Mouse (Mus musculus): ENCODE results near the gene Sh3tc1.

The Sh3tc1 gene

DNA sequence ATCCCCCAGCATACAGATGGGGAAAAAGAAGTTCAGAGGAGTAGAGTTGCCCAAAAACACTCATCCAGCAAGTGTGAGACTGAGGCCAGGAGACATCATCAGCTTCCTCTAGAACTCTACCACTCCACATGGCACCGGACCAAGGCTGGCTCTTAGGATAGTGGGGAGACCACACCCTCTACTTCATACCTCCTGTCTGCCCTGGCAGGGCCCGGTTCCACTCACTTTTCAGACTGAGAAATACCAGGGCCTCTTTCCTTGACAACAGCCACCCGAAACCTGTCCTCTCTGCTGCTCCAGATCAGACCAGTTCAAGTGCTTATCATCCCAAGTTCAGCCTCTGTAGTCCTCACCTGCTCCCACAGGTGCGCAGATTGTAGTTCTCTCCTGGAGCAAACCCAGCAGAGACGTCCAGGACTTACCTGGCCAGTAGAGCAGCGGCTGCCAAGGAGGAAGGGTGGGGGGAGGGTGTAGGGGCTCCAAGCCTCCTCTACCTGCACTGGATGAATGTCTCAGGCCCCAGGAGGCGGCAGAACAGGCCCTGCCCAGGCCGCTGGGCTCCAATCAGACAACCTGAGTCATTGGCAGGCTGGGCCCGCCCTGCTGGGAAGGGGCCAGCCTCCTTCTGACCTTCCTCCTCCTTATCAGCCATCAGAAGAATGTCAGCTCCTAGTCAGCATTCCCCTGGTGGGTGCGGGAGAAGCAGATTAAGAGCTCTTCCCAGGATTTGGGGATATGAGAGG, at the start of gene Sh3tc1:
Gene Sh3tc1 (minus strand): TSS at position 452 of the 743 bp plus-strand sequence.
- peak in 1 of 2 experiments; percentile 59 for DNase-seq (ENCODE audit: low spot score in 2 of 2)

DNA sequence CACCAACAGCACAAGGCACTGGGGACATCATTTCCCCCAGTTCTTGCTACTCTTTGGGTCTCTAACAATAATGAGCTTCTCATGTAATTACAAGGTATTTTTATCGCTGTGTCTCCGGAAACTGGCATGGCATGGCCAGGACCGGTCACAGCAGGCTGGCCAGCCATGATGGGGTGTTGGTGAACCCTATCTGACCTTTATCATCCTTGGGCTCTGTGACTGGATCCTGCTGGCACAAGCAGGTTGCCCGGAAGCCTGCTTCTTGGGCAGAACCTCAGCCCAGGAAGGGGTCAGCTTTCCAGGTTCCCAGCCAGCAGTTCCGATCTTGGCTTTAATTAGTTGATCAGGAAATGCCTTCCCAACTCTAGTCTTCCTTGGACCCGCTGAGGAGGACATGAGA, 48.9 kb upstream of the Sh3tc1 start:
- no peak for DNase-seq (ENCODE audit: low spot score in 2 of 2)

DNA sequence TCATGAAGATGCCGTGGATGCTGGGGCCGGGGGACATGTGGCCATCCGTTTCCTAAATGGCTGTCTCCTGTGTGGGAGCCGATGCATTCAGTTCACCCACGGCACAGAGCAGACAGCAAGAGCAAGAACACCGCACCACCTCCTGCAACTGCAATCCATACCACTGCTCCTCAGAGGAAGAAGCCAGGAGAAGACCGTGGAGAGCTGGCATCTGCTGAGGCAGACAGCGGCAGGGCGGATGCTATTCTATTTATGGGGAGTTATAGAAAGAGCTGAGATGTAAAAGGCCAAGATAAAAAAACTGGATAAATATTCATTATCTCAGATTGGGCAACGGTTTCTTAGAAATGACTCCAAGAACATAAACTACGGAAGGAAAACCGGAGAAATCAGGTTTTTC, 48.1 kb upstream of the Sh3tc1 start:
- DNase-seq (ENCODE audit: low spot score in 2 of 2) = no peak

DNA sequence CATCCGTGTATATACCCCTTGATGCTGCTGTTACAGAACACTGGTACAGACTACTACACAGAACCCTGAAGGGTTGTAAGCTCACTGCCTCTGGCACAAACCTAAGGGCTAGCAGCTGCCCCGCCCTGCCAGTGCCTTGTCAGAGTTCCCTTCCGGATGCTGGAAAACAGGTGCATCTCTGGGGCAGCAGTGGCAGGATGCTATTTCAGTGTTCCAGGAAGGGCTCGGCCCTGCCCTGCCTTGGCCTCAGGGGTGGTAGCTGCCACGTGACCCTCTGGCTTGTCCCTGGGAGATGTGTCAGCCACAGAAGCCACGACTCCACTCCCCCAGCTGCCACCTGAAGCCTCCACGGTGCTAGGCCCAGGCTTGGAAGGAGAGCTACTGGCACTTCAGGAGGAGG, 46.1 kb upstream of the Sh3tc1 start:
- no peak for DNase-seq (ENCODE audit: low spot score in 2 of 2)

DNA sequence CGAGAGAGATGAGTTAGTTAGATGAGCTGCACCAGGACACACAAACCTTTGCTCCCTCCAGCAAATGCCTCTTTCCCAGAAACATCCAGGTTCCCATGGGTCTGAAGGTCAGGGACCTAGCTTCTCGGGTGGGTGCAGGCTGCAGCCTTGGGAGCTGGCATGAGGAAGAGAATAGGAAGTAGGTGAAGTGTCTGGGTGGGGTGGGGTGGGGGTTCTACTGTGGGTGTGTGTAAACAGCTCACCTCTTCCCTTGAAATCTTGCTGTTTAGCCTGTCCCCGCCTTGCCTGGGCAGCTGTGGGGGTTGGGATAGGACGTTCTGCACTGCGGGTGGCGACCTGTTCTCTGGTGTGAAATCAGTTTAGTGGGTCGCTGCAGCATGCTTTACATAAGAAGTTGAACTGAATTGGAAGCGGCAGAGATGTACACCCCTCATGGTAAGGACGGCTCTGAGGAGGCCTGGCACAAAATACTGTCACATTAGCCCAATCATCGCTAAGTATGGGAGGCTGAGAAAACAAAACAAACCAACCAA, 42.9 kb upstream of the Sh3tc1 start:
- DNase-seq (ENCODE audit: low spot score in 2 of 2) = no peak

DNA sequence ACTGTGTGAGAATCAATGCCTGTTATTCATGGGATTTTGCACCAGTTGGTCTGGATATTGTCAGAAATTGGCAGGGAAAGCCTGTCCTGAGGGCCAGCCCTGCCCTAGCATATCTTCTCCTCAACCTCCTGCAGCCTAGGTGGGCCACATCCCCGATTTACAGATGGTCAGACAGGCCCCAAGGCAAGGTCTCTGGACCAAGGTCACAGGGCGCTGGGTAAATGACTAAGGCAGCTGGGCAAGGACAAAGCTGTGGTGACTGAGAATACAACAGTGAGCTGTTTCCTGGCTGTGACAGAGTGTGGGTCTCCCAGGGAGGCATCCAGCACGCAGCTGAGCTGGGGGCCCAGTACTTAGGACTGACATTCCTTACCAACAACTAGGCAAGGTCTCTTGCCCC, 41.3 kb upstream of the Sh3tc1 start:
- DNase-seq (ENCODE audit: low spot score in 2 of 2) = no peak

DNA sequence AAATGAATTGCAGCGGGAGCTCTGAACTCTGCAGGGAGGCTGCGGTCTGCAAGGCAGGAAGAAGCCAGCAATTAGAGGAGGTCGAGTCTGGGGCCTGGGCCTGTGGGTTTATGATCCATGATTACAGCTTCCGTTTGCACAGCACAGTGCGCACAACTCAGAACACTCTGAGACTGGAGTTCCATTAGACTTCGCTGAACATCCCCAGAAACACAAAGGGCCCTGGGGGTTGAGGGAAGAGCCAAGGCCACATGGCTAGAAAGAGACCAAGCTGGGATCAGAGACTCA, 34.3 kb upstream of the Sh3tc1 start:
- no peak for DNase-seq (ENCODE audit: low spot score in 2 of 2)

DNA sequence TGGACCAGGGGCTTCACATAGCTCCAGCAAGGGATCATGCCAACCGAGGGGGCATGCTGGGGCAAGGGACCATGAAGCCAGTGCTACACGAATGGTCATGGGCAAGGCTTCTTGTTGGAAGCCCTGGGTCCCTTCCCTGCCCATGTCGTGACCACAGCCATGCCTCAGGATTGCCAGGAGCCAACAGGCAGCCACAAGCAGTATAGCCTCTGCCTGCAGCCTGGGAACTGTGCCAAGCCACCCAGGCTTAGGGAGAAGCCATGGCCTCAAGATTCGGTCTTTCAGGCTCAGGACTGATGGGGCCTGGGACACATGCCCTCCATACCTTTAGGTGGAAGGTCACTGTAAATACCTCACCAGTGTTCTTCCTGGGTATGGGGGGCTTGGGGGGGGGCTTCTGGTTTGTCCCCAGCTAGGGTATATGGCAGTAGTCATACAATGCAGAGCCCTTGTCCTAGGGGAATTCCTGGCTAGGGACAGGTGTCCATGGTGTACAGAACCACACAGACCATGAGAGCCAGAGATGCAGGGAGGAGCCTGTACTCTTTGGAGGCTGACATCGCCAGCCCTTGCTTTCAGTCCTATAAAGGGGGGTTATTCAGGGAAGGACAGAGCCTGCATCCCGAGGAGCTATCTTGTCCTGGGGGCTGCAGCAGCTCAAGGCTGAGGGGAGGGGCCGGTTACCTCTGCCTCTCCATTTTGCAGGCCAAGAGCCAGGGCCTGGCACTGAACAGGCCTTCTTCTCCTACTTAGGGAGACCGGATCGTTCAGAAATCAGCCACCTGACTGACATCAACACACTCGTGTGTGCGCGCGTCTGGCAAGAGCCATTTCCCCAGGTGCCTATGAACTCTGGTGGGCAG, 33.7 kb upstream of the Sh3tc1 start:
- no peak for DNase-seq (ENCODE audit: low spot score in 2 of 2)

DNA sequence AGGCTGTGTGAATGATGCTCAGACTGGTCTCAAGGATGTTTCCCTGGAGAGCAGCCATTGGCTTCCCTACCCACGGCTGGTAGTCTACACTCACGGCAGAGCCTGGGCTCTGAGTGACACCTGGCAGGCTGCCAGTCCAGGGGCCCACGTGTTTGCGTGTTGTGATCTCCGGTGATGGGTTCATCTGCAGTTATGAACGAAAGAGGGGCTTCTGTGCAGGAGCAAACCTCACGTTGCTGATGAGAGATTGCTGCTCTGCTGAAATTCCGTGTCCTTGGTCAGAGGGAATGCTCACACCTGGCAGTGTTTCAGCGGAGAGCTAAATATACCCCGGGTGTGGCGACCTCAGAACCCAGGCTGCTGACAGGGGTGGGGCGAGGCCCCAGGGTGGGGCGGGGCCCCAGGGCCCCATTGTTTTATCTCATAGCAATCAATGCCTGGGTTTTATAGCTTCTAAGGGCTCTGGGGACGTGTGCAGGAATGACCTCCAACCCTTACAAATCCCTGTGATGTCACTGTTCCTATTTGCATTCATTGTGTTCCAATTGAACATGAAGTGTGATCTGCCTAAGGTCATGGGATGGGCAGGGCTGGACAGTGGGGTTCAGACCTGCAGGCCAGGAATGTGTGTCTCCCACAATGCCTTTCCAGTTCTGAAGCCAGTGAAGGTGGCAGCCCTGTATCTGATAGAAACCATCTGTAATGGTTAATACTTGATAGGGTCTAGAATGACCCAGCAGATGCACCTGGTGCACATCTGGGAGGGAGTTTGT, 31.3 kb upstream of the Sh3tc1 start:
- DNase-seq (ENCODE audit: low spot score in 2 of 2) = no peak

DNA sequence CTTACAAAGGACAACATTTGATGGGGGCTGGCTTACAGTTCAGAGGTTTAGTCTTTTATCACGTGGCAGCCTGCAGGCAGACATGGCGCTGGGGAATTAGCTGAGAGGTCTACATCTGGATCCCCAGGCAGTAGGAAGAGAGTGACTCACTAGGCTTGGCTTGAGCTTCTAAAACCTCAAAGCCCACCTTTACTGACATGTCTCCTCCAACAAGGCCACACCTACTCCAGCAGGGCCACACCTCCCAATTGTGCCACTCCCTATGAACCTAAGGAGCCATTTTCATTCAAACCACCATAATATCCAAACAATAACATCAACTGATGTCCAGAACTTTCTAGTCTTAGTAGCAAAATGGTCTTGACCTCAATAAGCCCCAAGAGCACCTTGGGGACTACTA, 30.5 kb upstream of the Sh3tc1 start:
- no peak for DNase-seq (ENCODE audit: low spot score in 2 of 2)

DNA sequence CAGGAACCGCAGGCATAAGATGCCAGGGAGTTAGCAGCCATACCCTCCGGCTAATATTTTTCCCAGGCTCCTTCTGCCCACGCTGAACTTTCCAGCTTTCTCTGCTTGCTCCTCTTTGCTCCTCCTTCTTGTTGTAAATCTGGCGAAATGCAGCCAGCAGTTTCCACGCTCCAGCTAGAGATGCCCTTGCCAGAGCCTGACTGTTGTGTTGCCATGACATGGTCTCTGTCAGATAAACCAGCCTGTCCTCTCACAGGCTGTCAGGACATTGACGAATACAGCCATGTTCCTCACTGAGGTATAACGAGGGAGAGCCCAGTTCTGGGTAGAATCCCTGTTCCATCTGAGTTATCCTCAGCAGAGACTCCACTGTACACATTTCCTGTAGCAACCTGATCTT, 29.2 kb upstream of the Sh3tc1 start:
- DNase-seq (ENCODE audit: low spot score in 2 of 2) = no peak

DNA sequence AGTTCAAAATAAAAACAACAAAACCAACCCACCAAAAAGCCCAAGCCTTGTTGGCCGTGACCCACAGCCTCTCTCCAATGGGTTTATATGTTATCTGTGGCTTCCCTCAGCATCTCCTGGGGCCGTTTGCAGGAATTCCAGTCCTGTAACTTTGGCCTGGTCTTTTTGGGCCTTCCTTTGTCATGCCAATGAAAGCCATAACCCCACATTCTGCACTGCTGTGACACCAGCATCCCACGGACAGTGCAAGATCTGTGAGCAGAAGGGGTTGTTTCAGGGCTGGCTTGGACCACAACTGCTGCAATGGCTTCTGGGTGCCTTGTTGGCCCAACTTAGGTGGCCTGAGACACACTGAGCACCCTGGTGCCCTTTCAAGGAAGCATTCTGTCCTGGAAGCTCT, 28.7 kb upstream of the Sh3tc1 start:
- DNase-seq (ENCODE audit: low spot score in 2 of 2) = no peak

DNA sequence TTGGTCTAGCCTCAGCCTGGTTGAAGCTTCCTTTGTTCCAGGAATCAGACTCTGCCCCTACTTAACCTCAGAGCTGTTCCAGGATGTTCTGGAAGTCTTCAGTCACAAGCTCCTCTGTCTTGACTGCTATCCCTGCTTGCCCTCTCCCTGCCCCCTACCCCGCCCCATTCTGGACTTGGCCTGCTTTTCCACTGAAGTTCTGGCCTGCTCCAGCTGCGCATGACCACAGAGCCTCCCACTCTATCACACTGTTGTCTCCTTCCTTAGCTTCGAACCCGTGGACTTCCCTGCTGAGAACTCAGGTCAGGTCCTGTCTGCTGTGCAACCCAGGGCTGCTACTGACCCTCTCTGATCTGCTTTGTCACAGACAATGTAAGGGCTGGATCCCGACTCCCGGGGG, 26.1 kb upstream of the Sh3tc1 start:
- no peak for DNase-seq (ENCODE audit: low spot score in 2 of 2)

DNA sequence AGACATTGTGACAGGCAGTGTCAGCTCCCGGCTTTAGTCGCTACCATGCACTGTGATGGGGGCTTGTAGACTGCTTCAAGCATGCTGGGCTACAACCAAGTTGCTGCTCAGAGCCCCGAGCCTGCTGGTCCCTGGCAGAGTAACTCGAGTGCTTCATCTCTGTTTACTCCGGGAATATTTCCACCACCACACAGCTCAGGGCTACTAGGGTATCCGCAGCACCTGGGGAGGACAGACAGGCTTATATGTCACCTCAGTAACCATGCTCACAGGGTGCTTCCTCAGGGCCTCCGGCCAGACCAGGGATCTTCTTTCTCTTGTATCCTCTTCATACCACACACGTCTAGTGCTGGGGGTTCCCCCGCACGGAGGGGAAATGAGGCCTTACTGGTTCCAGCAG, 23.1 kb upstream of the Sh3tc1 start:
- DNase-seq (ENCODE audit: low spot score in 2 of 2) = no peak

DNA sequence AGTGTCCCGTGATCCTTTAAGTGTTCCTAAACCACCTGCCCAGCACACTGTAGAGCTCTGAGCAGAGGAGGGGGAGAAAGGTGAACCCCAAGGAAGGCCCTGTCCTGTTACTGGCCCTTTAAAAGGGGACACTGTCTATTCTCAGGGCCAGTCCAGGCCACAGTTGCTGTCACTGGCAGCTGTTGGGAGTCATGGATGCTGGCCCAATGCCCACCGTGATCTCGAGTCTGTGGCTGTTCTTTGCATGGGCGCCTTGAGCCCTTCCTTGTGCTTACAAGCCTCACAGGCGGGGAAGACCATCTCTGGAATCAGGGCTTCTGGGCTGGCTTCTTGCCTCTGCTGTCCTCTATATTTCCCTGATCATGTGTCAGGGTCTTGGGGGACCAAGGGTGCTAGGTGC, 22.6 kb upstream of the Sh3tc1 start:
- no peak for DNase-seq (ENCODE audit: low spot score in 2 of 2)

DNA sequence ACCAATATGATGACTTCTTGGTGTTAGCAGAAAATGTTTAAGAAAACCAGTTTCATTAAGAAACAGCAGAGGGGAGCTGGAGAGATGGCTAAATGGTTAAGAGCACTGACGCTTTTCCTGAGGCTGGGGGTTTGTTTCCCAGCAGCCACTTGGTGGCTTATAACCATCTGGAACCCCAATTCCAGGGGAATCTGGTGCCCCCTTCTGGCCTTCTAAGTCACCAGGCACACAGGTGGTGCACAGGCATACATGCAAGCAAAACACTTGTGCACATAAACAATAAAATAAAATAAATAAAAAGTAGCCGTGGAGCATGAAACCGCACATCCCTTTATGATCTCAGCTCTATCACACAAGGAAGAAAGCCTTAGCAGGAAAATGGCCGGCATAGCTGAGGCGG, 21.5 kb upstream of the Sh3tc1 start:
- no peak for DNase-seq (ENCODE audit: low spot score in 2 of 2)

DNA sequence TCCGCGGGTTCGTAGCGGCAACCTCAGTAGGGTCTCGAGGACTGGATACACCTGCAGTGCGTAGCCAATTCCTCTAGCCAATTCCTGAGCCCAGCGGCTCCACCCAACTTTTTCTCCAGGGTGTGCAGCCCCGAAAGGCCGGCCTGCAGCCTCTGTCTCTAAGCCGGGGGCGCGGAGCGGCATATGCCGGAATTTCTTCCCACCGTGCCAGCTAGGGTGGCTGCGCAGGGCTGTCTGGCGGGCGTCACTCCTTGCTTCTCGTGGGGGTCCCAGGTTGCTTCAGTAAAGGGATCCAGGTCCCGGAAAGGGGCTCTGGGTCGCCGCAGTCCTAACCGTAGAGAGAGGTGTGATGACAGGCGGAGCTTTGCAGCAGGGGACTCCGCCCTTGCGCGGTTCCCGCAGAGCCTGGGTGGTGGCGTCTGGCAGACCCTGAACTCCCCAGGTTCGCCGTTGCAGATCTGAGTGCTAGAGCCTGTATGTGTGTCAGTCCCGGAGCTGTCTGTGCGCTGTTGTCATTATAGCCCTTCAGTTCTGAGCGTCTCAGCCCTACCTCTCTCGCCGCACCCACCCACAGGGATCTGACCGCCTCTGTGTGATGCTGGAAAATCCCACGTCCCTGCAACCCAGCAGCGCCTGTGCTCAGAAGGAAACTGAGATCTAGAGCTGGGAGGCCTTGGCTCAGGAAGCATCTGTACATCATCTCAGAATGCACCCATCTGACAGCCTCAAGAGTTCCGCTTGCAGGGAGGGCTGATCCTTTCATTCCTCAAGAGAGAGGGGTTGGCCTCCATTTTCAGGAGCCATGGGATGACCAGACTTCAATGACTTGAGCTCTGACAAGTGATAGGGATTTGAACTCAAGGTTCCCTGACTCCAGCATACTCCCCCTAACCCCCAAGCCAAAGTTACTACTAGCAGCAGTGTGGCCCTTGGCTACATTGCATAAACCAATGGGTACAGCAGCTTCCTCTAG, 18.6 kb upstream of the Sh3tc1 start:
- no peak for DNase-seq (ENCODE audit: low spot score in 2 of 2)

DNA sequence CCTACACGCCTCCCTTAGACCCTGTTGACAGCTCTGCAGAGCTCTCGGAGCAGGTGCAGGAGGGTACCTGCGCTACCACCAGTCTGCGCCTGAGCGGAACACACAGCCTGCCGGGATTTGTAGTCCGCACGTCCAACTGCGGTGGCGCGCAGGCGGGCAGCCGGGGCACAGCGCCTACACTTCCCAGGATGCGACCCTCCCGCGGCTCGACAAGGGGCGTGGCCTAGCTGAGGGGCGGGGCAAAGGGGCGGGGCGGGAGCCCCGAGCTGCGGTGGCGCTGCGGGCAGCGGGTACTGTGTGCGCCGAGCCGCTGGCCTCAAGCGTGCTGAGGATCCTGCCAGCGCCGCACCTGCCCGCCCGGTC, 17.8 kb upstream of the Sh3tc1 start, which contains the start of gene Ablim2:
Gene Ablim2 (plus strand): TSS at position 242 of the 363 bp plus-strand sequence.
- peak; percentile 83 to 86 for DNase-seq (ENCODE audit: low spot score in 2 of 2)

DNA sequence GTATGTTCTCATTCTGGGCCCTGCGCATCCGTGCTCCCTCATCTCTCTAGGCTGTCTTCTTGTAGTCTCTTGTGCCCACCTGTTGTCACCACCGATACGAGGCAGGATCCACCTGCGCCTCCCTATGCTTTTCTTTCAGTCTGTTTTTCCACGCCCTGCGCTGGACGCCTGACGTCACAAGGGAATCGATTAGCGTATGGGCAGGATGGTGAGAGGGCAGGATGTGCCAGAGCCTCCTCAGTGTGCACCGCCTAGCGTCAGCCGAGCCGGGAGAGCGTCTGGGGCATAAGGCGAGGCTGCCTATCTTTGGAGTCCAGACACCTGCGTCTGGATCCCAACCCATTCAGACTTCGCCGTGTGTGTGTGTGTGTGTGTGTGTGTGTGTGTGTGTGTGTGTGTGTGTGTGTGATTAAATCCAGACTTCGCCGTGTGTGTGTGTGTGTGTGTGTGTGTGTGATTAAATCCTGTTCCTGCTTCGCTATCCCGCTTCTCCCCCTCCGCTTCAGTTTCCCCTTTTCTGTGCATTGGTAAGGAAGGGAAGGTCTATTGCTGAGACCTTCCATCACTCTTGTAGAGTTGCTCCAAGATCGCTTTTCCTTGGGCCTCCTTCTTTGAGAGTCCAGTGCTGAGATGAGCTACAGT, 17.3 kb upstream of the Sh3tc1 start:
- DNase-seq (ENCODE audit: low spot score in 2 of 2) = no peak

DNA sequence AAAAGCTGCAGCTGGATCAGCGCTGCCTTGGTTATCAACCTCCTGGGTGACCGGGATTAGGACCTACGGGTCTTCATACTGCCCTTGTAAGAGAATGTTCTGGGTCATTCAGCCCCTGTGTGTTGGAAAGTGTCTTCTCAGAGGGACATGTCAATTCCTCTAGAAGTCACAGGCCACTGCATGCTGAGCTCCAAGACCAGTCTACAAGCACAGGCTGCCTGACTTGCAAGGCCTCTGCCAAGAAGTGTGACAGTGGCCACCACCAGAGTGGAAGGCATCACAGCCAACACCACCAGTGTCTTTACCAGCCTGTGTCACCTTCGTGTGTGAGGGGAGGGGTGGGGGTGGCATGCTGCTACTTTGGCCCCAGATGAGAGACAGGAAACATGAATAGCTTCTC, 16.2 kb upstream of the Sh3tc1 start:
- no peak for DNase-seq (ENCODE audit: low spot score in 2 of 2)

Measured in urinary bladder, postnatal 4 days (tissue).